Mouse (Mus musculus) CH12.LX (cell line): ENCODE results near the gene Zfp36. TPM values are rescaled to one million over a fixed set of nuclear protein-coding genes. Genes with fewer than 3 reads are reported as not detected.

Experiments used
- DNase-seq: peaks from one replicate; pipeline ENCODE4 v3.0.0-alpha.2; 2013; ENCODE audit errors: extremely low read depth
- H3K27ac ChIP-seq: 2 replicates; pipeline ENCODE4 v1.5.1; 2012; ENCODE audit warnings: low read depth, mild to moderate bottlenecking, control low read depth, moderate library complexity; ENCODE audit not compliant: insufficient read depth
- H3K27me3 ChIP-seq: replicated peaks from 2 replicates; pipeline ENCODE3; 2012; ENCODE audit warnings: inconsistent platforms
- H3K36me3 ChIP-seq, 2 experiments: replicated peaks in 1 of 2; 2 replicates each; pipeline versions ENCODE3 to v1.6.1; 2012; ENCODE audit warnings: inconsistent platforms in 1 of 2, low read length in 1 of 2, mild to moderate bottlenecking in 1 of 2, mixed read lengths in 1 of 2, moderate library complexity in 1 of 2; ENCODE audit not compliant: control insufficient read depth in 1 of 2, insufficient read depth in 1 of 2
- H3K4me1 ChIP-seq, 2 experiments: 2 replicates each; pipeline ENCODE4 v1.6.1; 2012; ENCODE audit warnings: inconsistent platforms in 1 of 2, moderate library complexity in 1 of 2; ENCODE audit not compliant: insufficient read depth in 2 of 2, control insufficient read depth in 1 of 2
- H3K4me2 ChIP-seq: 2 replicates; pipeline ENCODE4 v1.6.1; 2012; ENCODE audit warnings: low read depth, mild to moderate bottlenecking, control low read depth; ENCODE audit not compliant: poor library complexity, insufficient read depth, severe bottlenecking
- H3K4me3 ChIP-seq, 3 experiments: fragments of 150-350 bp in 1 of 3; sonication (generic) in 1 of 3; replicated peaks in 1 of 3; 2 replicates each; pipeline versions ENCODE3 to v1.5.1; 2011 to 2012; ENCODE audit warnings: low read depth in 2 of 3, low read length in 2 of 3, mild to moderate bottlenecking in 2 of 3, moderate library complexity in 2 of 3, control low read depth in 1 of 3, improper control_type of control experiment in 1 of 3, inconsistent platforms in 1 of 3, mixed read lengths in 1 of 3; ENCODE audit not compliant: poor library complexity in 1 of 3
- H3K79me2 ChIP-seq: replicated peaks from 2 replicates; pipeline ENCODE4 v1.6.1; 2012; ENCODE audit warnings: mild to moderate bottlenecking, moderate library complexity; ENCODE audit not compliant: control insufficient read depth, poor library complexity, insufficient read depth, severe bottlenecking; ENCODE audit errors: extremely low read depth
- H3K9ac ChIP-seq: 2 replicates; pipeline ENCODE4 v1.6.1; 2012; ENCODE audit warnings: low read depth, mild to moderate bottlenecking, control low read depth, moderate library complexity; ENCODE audit not compliant: insufficient read depth
- H3K9me3 ChIP-seq: replicated peaks from 2 replicates; pipeline ENCODE3; 2012; ENCODE audit warnings: low read length, inconsistent platforms, mixed read lengths
- BHLHE40 ChIP-seq: IDR thresholded peaks from 2 replicates; pipeline ENCODE4 v1.6.1; 2011; ENCODE audit warnings: mild to moderate bottlenecking, low read depth, low read length, improper control_type of control experiment
- CHD1 ChIP-seq: IDR thresholded peaks from 2 replicates; pipeline ENCODE4 v1.6.1; 2012; ENCODE audit warnings: low read depth, low read length, improper control_type of control experiment, inconsistent platforms
- CHD2 ChIP-seq: IDR thresholded peaks from 2 replicates; pipeline ENCODE4 v1.6.1; 2011; ENCODE audit warnings: low read length, improper control_type of control experiment
- CTCF ChIP-seq, 2 experiments: IDR thresholded peaks in 1 of 2; conservative IDR thresholded peaks in 1 of 2; 2 replicates each; pipeline ENCODE4 v1.5.1; 2011 to 2012; ENCODE audit warnings: low read depth in 2 of 2, low read length in 2 of 2, improper control_type of control experiment in 1 of 2, inconsistent platforms in 1 of 2, mild to moderate bottlenecking in 1 of 2, moderate library complexity in 1 of 2
- E2F4 ChIP-seq: IDR thresholded peaks from 2 replicates; pipeline ENCODE4 v1.6.1; 2011; ENCODE audit warnings: low read depth, low read length, improper control_type of control experiment; ENCODE audit not compliant: insufficient replicate concordance
- ELF1 ChIP-seq: IDR thresholded peaks from 2 replicates; pipeline ENCODE4 v1.6.1; 2014; ENCODE audit warnings: low read depth, mild to moderate bottlenecking, inconsistent platforms, low read length, improper control_type of control experiment
- EP300 ChIP-seq: IDR thresholded peaks from 2 replicates; pipeline ENCODE4 v1.6.1; 2011; ENCODE audit warnings: low read length, improper control_type of control experiment
- ETS1 ChIP-seq: conservative IDR thresholded peaks from 2 replicates; pipeline ENCODE4 v1.6.1; 2012; ENCODE audit warnings: low read depth, mild to moderate bottlenecking, inconsistent platforms, low read length, improper control_type of control experiment, moderate library complexity
- GABPA ChIP-seq: IDR thresholded peaks from 2 replicates; pipeline ENCODE4 v1.6.1; 2012; ENCODE audit warnings: low read depth, low read length, improper control_type of control experiment, inconsistent platforms; ENCODE audit not compliant: insufficient replicate concordance
- HCFC1 ChIP-seq: IDR thresholded peaks from 2 replicates; pipeline ENCODE4 v1.6.1; 2012; ENCODE audit warnings: low read depth, mild to moderate bottlenecking, inconsistent platforms, low read length, improper control_type of control experiment
- IRF4 ChIP-seq: IDR thresholded peaks from 2 replicates; pipeline ENCODE4 v1.6.1; 2014; ENCODE audit warnings: low read depth, mild to moderate bottlenecking, inconsistent platforms, low read length, improper control_type of control experiment
- JUND ChIP-seq: conservative IDR thresholded peaks from 2 replicates; pipeline ENCODE4 v1.6.1; 2011; ENCODE audit warnings: low read depth, low read length, improper control_type of control experiment
- KAT2A ChIP-seq: IDR thresholded peaks from 2 replicates; pipeline ENCODE4 v1.6.1; 2012; ENCODE audit warnings: low read length, improper control_type of control experiment, inconsistent platforms; ENCODE audit not compliant: insufficient replicate concordance
- MAFK ChIP-seq: IDR thresholded peaks from 2 replicates; pipeline ENCODE4 v1.6.1; 2011; ENCODE audit warnings: low read length, improper control_type of control experiment; ENCODE audit not compliant: insufficient replicate concordance
- MAZ ChIP-seq: IDR thresholded peaks from 2 replicates; pipeline ENCODE4 v1.6.1; 2012; ENCODE audit warnings: low read depth, mild to moderate bottlenecking, inconsistent platforms, low read length, improper control_type of control experiment, moderate library complexity
- MEF2A ChIP-seq: IDR thresholded peaks from 2 replicates; pipeline ENCODE4 v1.6.1; 2014; ENCODE audit warnings: low read depth, mild to moderate bottlenecking, inconsistent platforms, low read length, improper control_type of control experiment, borderline replicate concordance
- MXI1 ChIP-seq: IDR thresholded peaks from 2 replicates; pipeline ENCODE4 v1.6.1; 2011; ENCODE audit warnings: mild to moderate bottlenecking, low read depth, low read length, improper control_type of control experiment
- MYC ChIP-seq: IDR thresholded peaks from 2 replicates; pipeline ENCODE4 v1.6.1; 2011; ENCODE audit warnings: low read depth, mild to moderate bottlenecking, improper control_type of control experiment, low read length
- NELFE ChIP-seq: IDR thresholded peaks from 2 replicates; pipeline ENCODE4 v1.6.1; 2011; ENCODE audit warnings: low read depth, low read length, improper control_type of control experiment
- NRF1 ChIP-seq: IDR thresholded peaks from 2 replicates; pipeline ENCODE4 v1.6.1; 2014; ENCODE audit warnings: low read depth, mild to moderate bottlenecking, inconsistent platforms, low read length, improper control_type of control experiment, moderate library complexity
- POLR2A ChIP-seq: IDR thresholded peaks from 2 replicates; pipeline ENCODE4 v1.6.1; 2011; ENCODE audit warnings: low read depth, mild to moderate bottlenecking, improper control_type of control experiment, low read length
- POLR2AphosphoS2 ChIP-seq: IDR thresholded peaks from 2 replicates; pipeline ENCODE4 v1.6.1; 2011; ENCODE audit warnings: low read depth, low read length, improper control_type of control experiment
- RAD21 ChIP-seq: IDR thresholded peaks from 2 replicates; pipeline ENCODE4 v1.6.1; 2011; ENCODE audit warnings: low read depth, mild to moderate bottlenecking, low read length, improper control_type of control experiment, moderate library complexity
- RCOR1 ChIP-seq: conservative IDR thresholded peaks from 2 replicates; pipeline ENCODE4 v1.6.1; 2012; ENCODE audit warnings: low read depth, mild to moderate bottlenecking, inconsistent platforms, low read length, improper control_type of control experiment
- SIN3A ChIP-seq: IDR thresholded peaks from 2 replicates; pipeline ENCODE4 v1.6.1; 2012; ENCODE audit warnings: low read length, improper control_type of control experiment, inconsistent platforms
- SMC3 ChIP-seq: IDR thresholded peaks from 2 replicates; pipeline ENCODE4 v1.6.1; 2011; ENCODE audit warnings: low read depth, low read length, improper control_type of control experiment
- TBP ChIP-seq: conservative IDR thresholded peaks from 2 replicates; pipeline ENCODE4 v1.6.1; 2011; ENCODE audit warnings: low read depth, low read length, improper control_type of control experiment
- TCF12 ChIP-seq: IDR thresholded peaks from 2 replicates; pipeline ENCODE4 v1.6.1; 2014; ENCODE audit warnings: low read depth, mild to moderate bottlenecking, inconsistent platforms, low read length, improper control_type of control experiment
- USF1 ChIP-seq: IDR thresholded peaks from 2 replicates; pipeline ENCODE4 v1.6.1; 2014; ENCODE audit warnings: low read depth, mild to moderate bottlenecking, inconsistent platforms, low read length, improper control_type of control experiment
- USF2 ChIP-seq: conservative IDR thresholded peaks from 2 replicates; pipeline ENCODE4 v1.6.1; 2011; ENCODE audit warnings: low read depth, low read length, improper control_type of control experiment
- ZKSCAN1 ChIP-seq: IDR thresholded peaks from 2 replicates; pipeline ENCODE4 v1.6.1; 2012; ENCODE audit warnings: low read depth, inconsistent platforms, low read length, improper control_type of control experiment, borderline replicate concordance
- ZMIZ1 ChIP-seq: IDR thresholded peaks from 2 replicates; pipeline ENCODE4 v1.6.1; 2012; ENCODE audit warnings: low read depth, mild to moderate bottlenecking, inconsistent platforms, low read length, improper control_type of control experiment
- dilution Hi-C: fragments of 300-500 bp; cut with MboI; formaldehyde crosslinking; loops from 2 replicates; pipeline ENCODE4 v1.14.3; 2020; ENCODE audit warnings: low sequenced_read_pairs; ENCODE audit not compliant: extremely low pct_unique_long_range_greater_than_20kb, extremely low pct_ligation_motif_present
- in situ Hi-C: fragments of 300-500 bp; cut with MboI; formaldehyde crosslinking; loops from 3 replicates; pipeline ENCODE4 v1.14.3; 2019; ENCODE audit warnings: low sequenced_read_pairs, low pct_ligation_motif_present, low pct_unique_long_range_greater_than_20kb, mixed read lengths
- polyA plus RNA-seq: library from polyadenylated mRNA; unstranded; fragments of >175 nt; gene quantifications from 2 replicates; pipeline ENCODE4 v1.2.1, GENCODE M21; 2012; ENCODE audit warnings: low read depth; ENCODE audit not compliant: insufficient read length
- total RNA-seq, 2 experiments: library from RNA; depleted of rRNA; stranded (reverse); fragments of 300-350 nt in 1 of 2; fragments of >200 nt in 1 of 2; gene quantifications; 2 replicates each; pipeline ENCODE4 v1.2.3; 2012 to 2014

The Zfp36 gene
- total and polyA plus RNA-seq, 3 experiments, result 1.9 to 9.9 (median 2.8) TPM

- H3K9me3 ChIP-seq, result no peaks in the 10 kb centered on the region
- TF ChIP-seq SIN3A (peak; percentile 49; the same call in 1 of the 2 replicates), ETS1 (no peak), MAZ (no peak), RCOR1 (no peak), USF1 (no peak), TCF12 (peak; percentile 18; the same call in 1 of the 2 replicates), NRF1 (peak; percentile 70), KAT2A (peak; percentile 83; the same call in 1 of the 2 replicates), CHD2 (peak; percentile 75), IRF4 (peak; percentile 50; the same call in 1 of the 2 replicates), ZMIZ1 (peak; percentile 54), TBP (peak; percentile 99), POLR2AphosphoS2 (no peak), GABPA (no peak), MYC (no peak), SMC3 (peak; percentile 43), ELF1 (peak; percentile 96), JUND (no peak), NELFE (peak; percentile 41; the same call in 1 of the 2 replicates), CHD1 (no peak), RAD21 (peak; percentile 11), ZKSCAN1 (no peak), BHLHE40 (peak; percentile 32; the same call in 1 of the 2 replicates), MEF2A (peak; percentile 66), MXI1 (0 out of 2 replicates have a peak, but pooled peaks have one; percentile 37), USF2 (no peak), HCFC1 (peak; percentile 52), CTCF (conservative IDR thresholded peaks at IDR 0.05 in 1 of 2, IDR thresholded peaks at IDR 0.05 in 1 of 2; ENCODE audit: low read depth in 2 of 2, low read length in 2 of 2) (peak; percentile 6 to 73; a peak in 2 of 4 replicates), E2F4 (no peak), POLR2A (peak; percentile 60), MAFK (peak; percentile 95), EP300 (no peak)
- TF ChIP-seq, all 38 proteins: peak for 19
- H3K27ac ChIP-seq, result peak within 1 kb of the TSS; percentile 55
- H3K27me3 ChIP-seq, result no peaks in the 10 kb centered on the region
- peaks cover 7 to 38% of the 10 kb centered on the region in 2 experiments for H3K4me1 ChIP-seq
- in situ Hi-C loops, result no loop called here
- H3K4me2 ChIP-seq, result peak within 1 kb of the TSS; percentile 86
- peaks cover 3 to 31% of the 10 kb centered on the region in 2 experiments for H3K36me3 ChIP-seq
- dilution Hi-C loops, result no loop called here
- H3K79me2 ChIP-seq, result peaks cover 12% of the 10 kb centered on the region
- DNase-seq, result peak; percentile 98
- H3K9ac ChIP-seq, result peak within 1 kb of the TSS; percentile 83
- H3K4me3 ChIP-seq, result peak within 1 kb of the TSS; percentile 70 to 73 (median 70)
Observed at GRCm38 (mm10) chr7:28372251-28373108, 7.6 kb downstream of the Zfp36 start, which contains the start of gene Plekhg2. Plekhg2 (minus strand) TSS chr7:28372599.
